Mouse (Mus musculus) stomach, postnatal 0 days (tissue): ENCODE results near the gene 1700037H04Rik.

Experiments
- CTCF ChIP-seq: IDR thresholded peaks from 2 replicates; pipeline ENCODE4 v1.5.1; 2016; ENCODE audit warnings: antibody characterized with exemption, low read depth, mild to moderate bottlenecking, moderate library complexity
- EP300 ChIP-seq: optimal IDR thresholded peaks from 2 replicates; pipeline ENCODE3; 2016; ENCODE audit warnings: antibody characterized with exemption

GRCm38 (mm10) chr2:131135521-131136139 lies 24.3 kb downstream of the 1700037H04Rik start:
- TF ChIP-seq EP300 (no peak), CTCF (no peak)
